Mouse (Mus musculus) monocyte, adult 5-6 weeks (primary cell): ENCODE results near the gene Arg1. TPM values are rescaled to one million over a fixed set of nuclear protein-coding genes. Genes with fewer than 3 reads are reported as not detected.

Experiments
- ATAC-seq: fragments of 153-309, 156-312 bp; replicated peaks from 2 replicates; pipeline ENCODE4 v1.8.0; 2017; ENCODE audit warnings: mild to moderate bottlenecking; ENCODE audit not compliant: low TSS enrichment, insufficient number of reproducible peaks, severe bottlenecking, poor library complexity, low FRiP score
- total RNA-seq: library from RNA; stranded (forward); fragments of 200-1000, 200-491, 200-594 nt; gene quantifications from 3 replicates; pipeline ENCODE4 v1.2.3, GENCODE M21; 2017

Arg1 gene
- total RNA-seq, 1 experiment from 2014 or later: not detected

DNA sequence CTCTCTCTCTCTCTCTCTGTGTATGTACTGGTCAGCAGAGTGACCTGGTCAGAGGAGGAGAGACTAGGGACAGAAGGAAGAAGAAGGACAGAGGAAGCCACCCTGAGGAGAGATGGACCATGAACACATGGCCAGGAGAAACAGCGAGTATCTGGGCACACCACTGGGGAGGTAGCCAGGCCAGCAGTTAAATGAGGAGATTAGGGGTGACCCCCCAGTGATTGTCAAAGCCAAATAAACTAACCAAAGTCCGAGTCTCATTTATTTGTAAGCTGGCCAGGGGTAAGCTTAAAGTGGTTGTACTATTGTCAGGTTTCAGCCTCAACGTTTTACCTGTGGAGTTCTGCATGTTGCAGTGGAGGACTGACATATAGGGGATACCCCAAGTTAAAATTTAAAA is 3.0 kb downstream of the Arg1 start:
- no peak for ATAC-seq

DNA sequence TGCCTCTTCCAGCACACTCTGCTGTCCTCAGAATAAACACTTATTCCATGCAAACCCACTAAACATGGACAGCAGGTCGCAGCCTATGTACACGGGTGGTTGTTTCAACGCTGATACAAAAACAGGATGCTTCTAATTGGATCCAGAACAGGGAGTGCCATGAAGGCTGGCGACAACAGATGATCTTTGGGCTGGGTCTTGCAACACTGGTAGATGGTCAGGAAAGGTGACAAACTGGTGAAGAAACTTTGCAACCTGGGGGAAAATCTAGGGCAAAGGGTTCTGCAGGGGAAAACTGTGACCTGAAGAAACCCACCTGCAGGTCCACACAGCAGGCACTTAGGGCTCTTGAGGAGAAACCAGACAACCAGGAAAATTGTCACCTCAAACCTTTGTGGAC is 4.3 kb downstream of the Arg1 start:
- ATAC-seq: no peak

DNA sequence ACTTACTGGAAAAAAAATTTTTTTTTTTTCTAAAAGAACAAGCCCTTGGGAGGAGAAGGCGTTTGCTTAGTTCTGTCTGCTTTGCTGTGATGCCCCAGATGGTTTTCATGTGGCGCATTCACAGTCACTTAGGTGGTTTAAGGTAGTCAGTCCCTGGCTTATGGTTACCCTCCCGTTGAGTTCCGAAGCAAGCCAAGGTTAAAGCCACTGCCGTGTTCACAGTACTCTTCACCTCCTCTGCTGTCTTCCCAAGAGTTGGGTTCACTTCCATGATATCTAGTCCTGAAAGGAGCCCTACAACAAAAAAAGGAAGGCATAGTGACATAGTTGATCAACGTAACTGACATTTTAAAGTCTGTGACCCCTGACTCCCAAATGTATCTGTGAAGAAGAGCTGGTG is 11.8 kb downstream of the Arg1 start:
- ATAC-seq: no peak

DNA sequence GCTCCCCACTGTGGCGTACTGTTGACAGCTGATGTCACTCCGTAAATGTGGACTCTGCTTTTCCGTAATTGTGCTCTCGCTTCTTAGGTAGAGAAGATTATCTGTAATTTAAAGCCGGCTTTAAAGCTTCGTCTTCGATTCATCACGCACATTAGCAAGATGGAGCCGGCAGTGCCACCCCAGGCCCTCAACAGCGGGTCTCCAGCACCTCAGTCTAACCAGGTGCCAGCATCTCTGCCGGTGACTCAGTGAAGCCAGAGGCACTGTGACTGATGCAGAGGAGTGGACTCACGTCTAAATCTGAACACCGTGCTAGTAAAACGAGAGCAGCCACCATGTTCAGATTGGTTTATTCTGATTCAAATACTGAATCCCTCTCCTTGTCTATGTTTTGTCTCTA is 14.7 kb downstream of the Arg1 start:
- no peak for ATAC-seq

DNA sequence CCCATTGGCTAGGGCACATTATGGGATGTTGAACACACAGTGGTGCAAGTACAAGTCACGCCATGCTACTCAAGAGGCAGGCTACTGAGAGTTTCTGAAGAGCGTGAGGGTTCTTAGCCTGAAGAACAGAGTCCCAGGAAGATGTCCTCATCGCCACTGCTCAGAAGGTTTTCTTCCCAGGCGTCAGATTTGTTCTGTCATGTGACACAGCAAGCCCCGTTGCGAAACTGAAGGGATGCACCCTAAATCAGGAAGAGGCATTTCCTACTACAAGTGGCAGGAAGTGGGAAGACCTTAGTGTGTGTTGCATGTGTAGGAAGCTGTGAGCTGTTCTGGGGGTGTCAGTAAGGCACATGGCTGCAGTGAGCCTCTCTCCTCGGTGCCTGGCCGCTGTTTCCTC is 16.1 kb downstream of the Arg1 start:
- no peak; the same call in 1 of the 2 replicates for ATAC-seq

DNA sequence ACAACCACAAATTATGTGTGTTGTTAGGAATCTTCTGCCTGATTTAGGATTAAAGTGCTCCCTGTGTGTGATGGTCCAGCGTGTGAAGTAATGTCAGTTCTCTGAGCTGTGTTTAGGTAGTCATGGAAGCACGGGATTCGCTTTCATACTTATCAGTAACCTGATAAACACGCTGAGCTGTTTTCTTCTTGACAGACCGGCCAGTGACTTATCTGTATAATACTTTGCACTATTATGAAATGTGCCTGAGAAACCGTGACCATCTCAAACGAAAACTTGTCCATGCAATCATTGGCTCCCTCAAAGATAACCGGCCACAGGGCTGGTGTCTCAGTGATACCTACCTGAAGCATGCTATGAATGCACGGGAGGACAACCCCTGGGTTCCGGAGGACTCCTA is 21.7 kb downstream of the Arg1 start:
- no peak for ATAC-seq

DNA sequence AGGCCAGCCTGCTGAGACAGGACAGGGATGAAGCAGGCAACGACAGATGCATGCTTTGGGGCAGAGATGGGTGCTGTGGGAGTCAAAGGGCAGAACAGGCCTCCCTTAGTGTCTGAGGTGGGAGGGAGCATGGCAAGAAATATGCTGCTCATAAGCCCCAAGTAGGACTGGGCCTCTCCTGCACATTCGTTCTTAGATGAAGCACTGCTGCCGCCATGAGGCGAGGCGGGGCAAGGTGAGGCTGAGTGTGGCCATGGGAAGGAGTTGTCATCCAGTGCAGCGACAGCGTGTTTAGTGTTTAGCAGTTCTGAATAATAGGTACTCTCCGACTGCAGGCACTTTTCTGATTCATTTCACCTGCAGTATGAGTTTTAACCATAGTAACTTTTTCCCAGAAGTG is 31.4 kb downstream of the Arg1 start:
- ATAC-seq: no peak

DNA sequence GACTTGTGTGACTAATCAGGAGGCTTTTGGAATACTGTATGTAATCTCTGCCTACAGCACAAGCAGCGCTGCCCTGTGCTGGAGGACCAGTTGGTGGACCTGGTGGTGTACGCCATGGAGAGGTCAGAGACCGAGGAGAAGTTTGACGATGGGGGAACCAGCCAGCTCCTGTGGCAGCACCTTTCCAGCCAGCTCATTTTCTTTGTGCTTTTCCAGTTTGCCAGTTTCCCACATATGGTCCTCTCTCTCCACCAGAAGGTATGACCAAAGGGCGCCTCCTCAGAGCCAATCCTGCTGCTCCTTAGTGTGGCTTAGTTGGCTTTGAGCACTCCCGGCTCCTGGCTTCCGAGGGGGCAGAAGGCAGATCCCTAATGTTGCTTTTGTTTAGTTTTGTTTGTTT is 38.9 kb downstream of the Arg1 start:
- no peak for ATAC-seq

DNA sequence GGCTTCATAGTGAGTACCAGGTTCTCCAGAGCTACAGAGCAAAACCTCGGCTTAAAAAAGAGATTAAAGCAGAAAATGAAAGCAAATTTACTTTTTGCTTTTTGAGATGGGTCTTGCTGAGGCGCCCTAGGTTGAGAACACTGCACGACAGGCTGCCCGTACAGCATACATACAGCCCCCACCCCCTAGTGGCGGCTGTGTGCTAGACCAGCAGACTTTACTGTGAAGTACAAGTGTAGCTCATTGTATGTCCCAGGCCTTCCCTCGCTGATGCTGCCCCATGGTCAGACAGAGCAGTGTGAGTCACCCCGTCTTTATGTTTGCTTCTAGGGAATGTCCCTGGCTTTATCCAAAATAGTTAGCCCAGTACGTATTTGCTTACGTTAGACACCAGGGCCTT is 41.3 kb downstream of the Arg1 start:
- no peak for ATAC-seq

DNA sequence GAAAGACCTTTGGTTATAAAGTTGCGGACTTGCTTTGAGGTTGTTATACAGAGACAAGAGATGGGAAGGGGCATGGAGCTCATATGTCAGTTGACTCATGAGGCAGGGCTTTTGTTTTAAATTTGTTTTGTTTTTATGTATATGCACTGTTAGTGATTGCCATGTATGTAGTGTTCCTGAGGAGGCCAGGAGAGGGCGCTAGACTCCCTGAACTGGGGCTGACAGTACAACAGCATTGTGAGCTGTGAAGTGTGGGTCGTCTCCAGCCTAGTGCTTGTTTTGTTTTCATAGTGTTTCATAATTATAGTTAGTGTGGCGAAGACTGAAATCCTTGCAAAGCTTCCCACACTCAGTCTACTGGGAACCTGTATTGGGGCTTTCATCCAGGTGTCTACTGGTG is 53.7 kb downstream of the Arg1 start:
- ATAC-seq: no peak

DNA sequence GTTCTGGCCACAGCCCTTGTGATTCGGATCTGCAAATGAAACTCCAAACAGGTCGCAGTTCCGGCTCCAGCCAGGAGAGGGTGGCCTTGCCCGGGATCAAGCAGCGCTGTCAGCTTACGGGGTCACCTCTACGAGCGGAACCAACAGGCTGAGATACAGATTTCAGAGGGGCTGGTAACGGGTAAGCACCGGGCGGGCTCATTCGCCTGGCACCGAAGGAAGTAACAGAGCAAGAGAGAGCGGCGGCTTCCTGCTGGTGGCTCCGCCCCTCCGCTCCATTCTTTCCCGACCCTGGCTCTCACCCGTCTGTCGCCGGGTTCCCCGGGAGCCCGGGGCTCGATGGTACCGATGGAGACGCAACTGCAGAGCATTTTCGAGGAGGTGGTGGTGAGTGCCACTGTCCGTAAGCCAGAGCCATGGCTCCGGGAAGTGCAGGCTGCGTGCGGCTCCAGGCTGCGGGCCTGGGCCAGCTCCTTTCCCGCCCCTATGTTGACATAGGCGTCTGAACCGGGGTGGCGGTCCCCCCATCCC is 57.5 kb downstream of the Arg1 start, which contains the start of gene Med23:
Gene Med23, plus strand, starts transcription at position 227 of the 531 bp plus-strand sequence.
- ATAC-seq: peak; percentile 100

Other genes with a start within 250 kb of the Arg1 start
- gene Enpp1, start 215.3 kb downstream of the Arg1 start, total RNA-seq: 7.9 to 13.7 TPM (median 10.3 TPM) in 3 replicates
- gene Enpp3, start 84.7 kb downstream of the Arg1 start, total RNA-seq: not detected in 3 replicates
- 17.7 to 29.1 TPM (median 22.7 TPM) in 3 replicates for gene Med23, start 57.5 kb downstream of the Arg1 start, total RNA-seq